In the genomic region with DNA sequence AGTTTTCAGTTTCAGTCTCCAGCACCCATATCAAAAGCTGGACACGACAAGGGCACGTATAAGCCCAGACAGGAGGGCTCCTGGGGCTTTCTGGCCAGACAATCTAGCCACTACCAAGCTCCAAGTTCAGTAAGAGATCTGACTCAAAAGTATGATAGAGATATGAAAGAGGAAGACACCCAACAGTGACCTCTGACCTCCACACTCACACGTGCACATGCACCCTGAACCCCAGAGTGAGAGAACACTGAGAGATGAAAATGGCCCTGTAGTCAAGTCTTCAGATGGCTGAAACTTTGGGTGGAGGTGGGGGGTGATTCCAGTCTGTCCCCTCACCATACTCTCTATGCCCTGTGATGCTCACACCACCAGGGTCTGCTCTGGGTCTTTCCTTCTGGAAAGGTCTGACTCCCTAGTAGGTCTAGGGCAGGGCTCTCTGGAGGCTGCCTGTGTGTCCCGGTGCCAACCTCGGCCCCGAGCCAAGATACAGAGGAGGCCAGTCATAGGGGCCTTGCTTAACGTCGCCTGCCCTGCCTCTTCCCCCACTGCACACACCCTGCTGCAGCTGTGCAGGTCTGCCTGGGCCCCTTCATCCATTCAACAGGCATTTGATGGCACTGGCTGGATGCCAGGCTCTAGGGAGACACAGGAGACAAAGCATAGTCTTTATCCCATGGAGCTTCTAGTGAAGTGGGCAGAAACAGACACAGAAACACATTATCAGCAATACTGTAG, we compare ENCODE assay signal across 7 mouse cellular contexts. TPM values are rescaled to one million over a fixed set of nuclear protein-coding genes. Genes with fewer than 3 reads are reported as not detected.
DNase-seq lines count a peak whose midpoint lies in the region; ATAC-seq and TF ChIP-seq lines count a peak whose summit lies in the region.

No protein-coding gene starts in this region.

- H3K27ac ChIP-seq in MEL (ENCODE audit: control insufficient read depth, low read depth, low read length) = peak overlapping the region; percentile 8; the same call in 1 of the 2 replicates
- peak overlapping the region; percentile 88 for H3K27ac ChIP-seq in forebrain, embryonic 12.5 days
- peak overlapping the region; percentile 69; the same call in 1 of the 2 replicates for H3K27ac ChIP-seq in stomach, embryonic 14.5 days (ENCODE audit: low read length)

- no peak for TF ChIP-seq POLR2A in MEL (IDR thresholded peaks at IDR 0.05; ENCODE audit: control insufficient read depth in 1 of 2, insufficient read depth in 1 of 2, low read depth in 1 of 2, low read length in 2 of 2, poor library complexity in 1 of 2)

- no peaks in the 10 kb centered on the region for H3K27me3 ChIP-seq in MEL (ENCODE audit: control insufficient read depth in 1 of 2, insufficient read depth in 2 of 2, low read length in 2 of 2)
- no peaks in the 10 kb centered on the region for H3K27me3 ChIP-seq in forebrain, embryonic 12.5 days
- H3K27me3 ChIP-seq in stomach, embryonic 14.5 days (ENCODE audit: control insufficient read depth, insufficient read depth, low read length) = no peaks in the 10 kb centered on the region

- peak overlapping the region; percentile 32 for H3K4me2 ChIP-seq in forebrain, embryonic 12.5 days
- H3K4me2 ChIP-seq in stomach, embryonic 14.5 days (replicated peaks; ENCODE audit: low read depth, low read length) = 0 out of 2 replicates have a peak overlapping the region, but pooled peaks have one; percentile 4

- no peak for TF ChIP-seq RAD21 in MEL (IDR thresholded peaks at IDR 0.05; ENCODE audit: low read depth, low read length)

- H3K9ac ChIP-seq in MEL (ENCODE audit: control insufficient read depth, low read depth, low read length, poor library complexity, severe bottlenecking) = no peak overlapping the region
- no peak overlapping the region for H3K9ac ChIP-seq in forebrain, embryonic 12.5 days
- H3K9ac ChIP-seq in stomach, embryonic 14.5 days (replicated peaks; ENCODE audit: low read depth, low read length) = no peak overlapping the region

- H3K36me3 ChIP-seq in MEL (ENCODE audit: control insufficient read depth in 1 of 2, insufficient read depth in 2 of 2, low read length in 2 of 2) = peaks cover 5 to 62% of the 10 kb centered on the region in 2 experiments; a peak in 3 of 4 replicates
- no peaks in the 10 kb centered on the region for H3K36me3 ChIP-seq in forebrain, embryonic 12.5 days (replicated peaks)
- no peaks in the 10 kb centered on the region for H3K36me3 ChIP-seq in stomach, embryonic 14.5 days (ENCODE audit: control insufficient read depth, insufficient read depth, low read length)

- no peaks in the 10 kb centered on the region for H3K9me3 ChIP-seq in MEL (replicated peaks; ENCODE audit: insufficient read depth, low read length)
- no peaks in the 10 kb centered on the region for H3K9me3 ChIP-seq in forebrain, embryonic 12.5 days
- H3K9me3 ChIP-seq in stomach, embryonic 14.5 days (ENCODE audit: control insufficient read depth, low read depth, low read length) = no peaks in the 10 kb centered on the region

- TF ChIP-seq CTCF in MEL (IDR thresholded peaks at IDR 0.05 in 2 of 3, conservative IDR thresholded peaks at IDR 0.05 in 1 of 3; ENCODE audit: control insufficient read depth in 1 of 3, insufficient read depth in 1 of 3, low read depth in 2 of 3, low read length in 3 of 3, poor library complexity in 1 of 3, severe bottlenecking in 1 of 3) = no peak

- peak; percentile 60 for DNase-seq in MEL (ENCODE audit: low read depth, low spot score)
- DNase-seq in adrenal gland, postnatal 14 days = peak; percentile 95
- peak; percentile 58 for DNase-seq in heart, postnatal 25 days (ENCODE audit: low spot score)
- peak; percentile 65 to 79 for DNase-seq in kidney, postnatal 4 days
- peak; percentile 85 to 93 for DNase-seq in lung, postnatal 4 days

- TF ChIP-seq EP300 in MEL (IDR thresholded peaks at IDR 0.05; ENCODE audit: low read depth in 1 of 2, low read length in 2 of 2) = peak; percentile 4 to 42; a peak in 3 of 4 replicates

- ATAC-seq in forebrain, embryonic 12.5 days (ENCODE audit: low FRiP score) = peak; percentile 83
- ATAC-seq in stomach, embryonic 14.5 days (ENCODE audit: insufficient number of reproducible peaks, insufficient read depth, low FRiP score, low read depth) = peak; percentile 67

- intact Hi-C loops in heart, postnatal 25 days (cut with DNase I) = no loop called here

- peaks cover 81% of the 10 kb centered on the region for H3K79me2 ChIP-seq in MEL (ENCODE audit: control insufficient read depth, insufficient read depth, low read length, poor library complexity)

- no peak overlapping the region for H3K4me3 ChIP-seq in MEL (ENCODE audit: control insufficient read depth in 1 of 2, insufficient read depth in 1 of 2, low read depth in 2 of 2, low read length in 2 of 2)
- no peak overlapping the region for H3K4me3 ChIP-seq in forebrain, embryonic 12.5 days (replicated peaks)
- no peak overlapping the region for H3K4me3 ChIP-seq in stomach, embryonic 14.5 days (ENCODE audit: low read depth, low read length)

- WGBS in forebrain, embryonic 12.5 days = 68% methylated on average over 8 of the region's 8 CpGs
- 48% methylated on average over 8 of the region's 8 CpGs for WGBS in stomach, embryonic 14.5 days

- H3K4me1 ChIP-seq in MEL (ENCODE audit: control insufficient read depth in 1 of 2, insufficient read depth in 2 of 2, low read length in 2 of 2) = peaks cover 42 to 59% of the 10 kb centered on the region in 2 experiments
- peaks cover 62% of the 10 kb centered on the region for H3K4me1 ChIP-seq in forebrain, embryonic 12.5 days
- peaks cover 69% of the 10 kb centered on the region for H3K4me1 ChIP-seq in stomach, embryonic 14.5 days (ENCODE audit: control insufficient read depth, insufficient read depth, low read length)

TF ChIP-seq in MEL, 35 proteins besides CTCF, POLR2A, EP300 and RAD21:
- TF ChIP-seq MYB (IDR thresholded peaks at IDR 0.05; ENCODE audit: low read depth, low read length) (no peak), NRF1 (IDR thresholded peaks at IDR 0.05; ENCODE audit: insufficient read depth, low read depth, low read length, poor library complexity, severe bottlenecking) (0 out of 2 replicates have a peak, but pooled peaks have one; percentile 6), ZC3H11A (IDR thresholded peaks at IDR 0.05; ENCODE audit: low read depth, low read length) (no peak), TBP (IDR thresholded peaks at IDR 0.05; ENCODE audit: low read depth, low read length) (0 out of 2 replicates have a peak, but pooled peaks have one; percentile 25), POLR2AphosphoS5 (IDR thresholded peaks at IDR 0.05; ENCODE audit: borderline replicate concordance, low read depth, low read length) (no peak), MYC (IDR thresholded peaks at IDR 0.05; ENCODE audit: low read depth, low read length) (0 out of 2 replicates have a peak, but pooled peaks have one; percentile 40), SMC3 (IDR thresholded peaks at IDR 0.05; ENCODE audit: low read depth, low read length) (no peak), ETS1 (IDR thresholded peaks at IDR 0.05; ENCODE audit: low read depth, low read length) (peak; percentile 42; the same call in 1 of the 2 replicates), MAZ (IDR thresholded peaks at IDR 0.05; ENCODE audit: low read depth, low read length) (no peak), BHLHE40 (IDR thresholded peaks at IDR 0.05; ENCODE audit: borderline replicate concordance, low read depth, low read length) (peak; percentile 68; the same call in 1 of the 2 replicates), SIN3A (IDR thresholded peaks at IDR 0.05; ENCODE audit: low read length) (0 out of 2 replicates have a peak, but pooled peaks have one; percentile 37), USF2 (IDR thresholded peaks at IDR 0.05; ENCODE audit: borderline replicate concordance in 1 of 2, insufficient read depth in 1 of 2, low read depth in 1 of 2, low read length in 2 of 2) (no peak), MXI1 (IDR thresholded peaks at IDR 0.05; ENCODE audit: low read depth, low read length) (peak; percentile 64; the same call in 1 of the 2 replicates), MAX (IDR thresholded peaks at IDR 0.05; ENCODE audit: low read length) (no peak; the same call in 1 of the 2 replicates), UBTF (IDR thresholded peaks at IDR 0.05; ENCODE audit: borderline replicate concordance, insufficient read depth, low read depth, low read length) (0 out of 2 replicates have a peak, but pooled peaks have one; percentile 23), MAFK (IDR thresholded peaks at IDR 0.05; ENCODE audit: borderline replicate concordance, low read depth, low read length) (no peak), ZKSCAN1 (IDR thresholded peaks at IDR 0.05; ENCODE audit: low read depth, low read length) (no peak), ELF1 (IDR thresholded peaks at IDR 0.05; ENCODE audit: low read depth, low read length) (no peak)

RNA-seq across cellular contexts. Expression of a gene that starts 32.6 kb away (rescaled TPM):
- total RNA-seq in MEL (2012; rRNA removed) = 0.10 and 0.31 TPM in 2 replicates
- under 1 TPM in 1 of 2 experiments, not detected in 1; 0.46 TPM for polyA plus RNA-seq in MEL (2012; ENCODE audit: insufficient read depth in 1 of 2, insufficient read length in 2 of 2, low read depth in 1 of 2, low replicate concordance in 2 of 2, missing spikeins in 1 of 2)
- 0.30 and 0.44 TPM in 2 replicates for total RNA-seq in adrenal gland, postnatal 14 days (2021)
- 2.8 and 3.4 TPM in 2 replicates for polyA plus RNA-seq in forebrain, embryonic 12.5 days (2016; fragmentation: Nextera tagmentation; extraction: Ambion mirVana)
- total RNA-seq in heart, postnatal 25 days (2021) = under 1 TPM; 0.14 to 0.18 TPM
- polyA plus RNA-seq in stomach, embryonic 14.5 days (2014; fragmentation: Nextera tagmentation; extraction: Ambion mirVana) = 0.45 and 0.90 TPM in 2 replicates

RNA-seq across cellular contexts. Expression of a gene that starts 37.8 kb away (rescaled TPM):
- total RNA-seq in MEL (2012; rRNA removed) = 7.7 TPM in 2 replicates
- 10 to 100 TPM in 1 of 2 experiments, not detected in 1; 25.3 TPM for polyA plus RNA-seq in MEL (2012; ENCODE audit: insufficient read depth in 1 of 2, insufficient read length in 2 of 2, low read depth in 1 of 2, low replicate concordance in 2 of 2, missing spikeins in 1 of 2)
- total RNA-seq in adrenal gland, postnatal 14 days (2021) = 18.7 and 25.7 TPM in 2 replicates
- 6.8 and 7.8 TPM in 2 replicates for polyA plus RNA-seq in forebrain, embryonic 12.5 days (2016; fragmentation: Nextera tagmentation; extraction: Ambion mirVana)
- total RNA-seq in heart, postnatal 25 days (2021) = 10 to 100 TPM; 13.8 to 17.7 TPM
- 10.2 and 10.6 TPM in 2 replicates for polyA plus RNA-seq in stomach, embryonic 14.5 days (2014; fragmentation: Nextera tagmentation; extraction: Ambion mirVana)

Comparison
In these comparisons a context has a peak if more than half of its experiments do, and no peak if none do; other contexts are left out.
1. H3K27ac ChIP-seq: peak in every context shown above with its lines; median percentile 88 in forebrain, embryonic 12.5 days; 69 in stomach, embryonic 14.5 days; 8 in MEL.